Mouse (Mus musculus): ENCODE measurements around the gene Tspan4. TPM values are rescaled to one million over a fixed set of nuclear protein-coding genes. Genes with fewer than 3 reads are reported as not detected.
A peak's percentile ranks its signal among the peaks of the same experiment; 100 is the strongest.

Gene Tspan4
- polyA plus RNA-seq, 1 experiment from 2014 or later, result 39.7 TPM

DNA sequence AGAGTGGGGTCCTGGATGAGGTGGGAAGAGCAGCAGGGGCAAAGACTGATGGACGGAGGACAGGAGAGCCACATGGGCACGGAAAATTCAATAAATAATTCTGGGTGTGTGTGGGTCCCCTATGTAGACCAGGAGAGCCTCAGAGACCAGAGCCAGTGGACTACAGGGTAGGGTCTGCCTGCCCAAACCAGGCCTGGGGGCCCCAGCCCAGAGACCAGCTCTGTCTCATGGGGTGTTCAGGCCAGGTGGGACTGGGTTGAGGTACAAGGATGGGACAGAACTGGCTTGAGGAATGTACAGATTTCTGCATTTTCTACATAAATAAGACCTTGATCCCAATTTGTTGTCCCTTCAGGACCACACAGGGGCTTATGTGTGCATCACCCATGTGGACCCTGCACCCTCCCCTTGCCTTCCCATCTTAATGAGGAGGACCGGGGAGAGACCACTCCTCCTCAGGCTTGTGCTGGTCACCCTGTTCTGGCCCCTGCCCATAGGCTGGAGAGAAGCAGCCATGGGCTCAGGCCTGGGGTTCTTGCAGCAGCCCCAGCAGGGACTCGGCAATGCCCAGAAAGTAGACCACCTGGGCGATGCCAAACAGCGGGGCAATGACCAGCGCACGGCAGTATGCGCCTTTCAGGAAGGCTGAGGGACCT is 44.3 kb upstream of the Tspan4 start:
- H3K4me3 ChIP-seq (ENCODE audit: low read depth, low read length), result no peak overlapping the region
- TF ChIP-seq CTCF (IDR thresholded peaks at IDR 0.05; ENCODE audit: low read depth), result no peak
- H3K9ac ChIP-seq (ENCODE audit: low read depth, low read length), result no peak overlapping the region
- peaks cover 11% of the 10 kb centered on the region for H3K4me1 ChIP-seq (replicated peaks; ENCODE audit: control insufficient read depth, insufficient read depth, low read length)
- no peak for ATAC-seq
- 96% methylated on average over 9 of the region's 9 CpGs for whole genome bisulfite sequencing
- H3K9me3 ChIP-seq (ENCODE audit: control insufficient read depth), result no peaks in the 10 kb centered on the region
- H3K4me2 ChIP-seq (replicated peaks; ENCODE audit: low read depth), result no peak overlapping the region
- H3K27me3 ChIP-seq (replicated peaks; ENCODE audit: control insufficient read depth, insufficient read depth, low read length), result no peaks in the 10 kb centered on the region
- H3K27ac ChIP-seq (ENCODE audit: low read depth, low read length), result no peak overlapping the region
- peaks cover 39% of the 10 kb centered on the region for H3K36me3 ChIP-seq (ENCODE audit: control insufficient read depth, insufficient read depth)

- Histone ChIP-seq H3K27ac (ENCODE audit: low read depth, low read length) (no peak overlapping the region), H3K4me1 (replicated peaks; ENCODE audit: control insufficient read depth, insufficient read depth, low read length) (peaks cover 13% of the 10 kb centered on the region), H3K9me3 (ENCODE audit: control insufficient read depth) (no peaks in the 10 kb centered on the region), H3K36me3 (ENCODE audit: control insufficient read depth, insufficient read depth) (peaks cover 39% of the 10 kb centered on the region), H3K27me3 (replicated peaks; ENCODE audit: control insufficient read depth, insufficient read depth, low read length) (no peaks in the 10 kb centered on the region), H3K4me3 (ENCODE audit: low read depth, low read length) (no peak overlapping the region), H3K9ac (ENCODE audit: low read depth, low read length) (no peak overlapping the region), H3K4me2 (replicated peaks; ENCODE audit: low read depth) (no peak overlapping the region)
- no peak for ATAC-seq
- no peak for TF ChIP-seq CTCF (IDR thresholded peaks at IDR 0.05; ENCODE audit: low read depth)
- WGBS, result 95% methylated on average over 19 of the region's 19 CpGs
These were observed 43.4 kb upstream of the Tspan4 start for GRCm38 (mm10) chr7:141431434-141432185.

DNA sequence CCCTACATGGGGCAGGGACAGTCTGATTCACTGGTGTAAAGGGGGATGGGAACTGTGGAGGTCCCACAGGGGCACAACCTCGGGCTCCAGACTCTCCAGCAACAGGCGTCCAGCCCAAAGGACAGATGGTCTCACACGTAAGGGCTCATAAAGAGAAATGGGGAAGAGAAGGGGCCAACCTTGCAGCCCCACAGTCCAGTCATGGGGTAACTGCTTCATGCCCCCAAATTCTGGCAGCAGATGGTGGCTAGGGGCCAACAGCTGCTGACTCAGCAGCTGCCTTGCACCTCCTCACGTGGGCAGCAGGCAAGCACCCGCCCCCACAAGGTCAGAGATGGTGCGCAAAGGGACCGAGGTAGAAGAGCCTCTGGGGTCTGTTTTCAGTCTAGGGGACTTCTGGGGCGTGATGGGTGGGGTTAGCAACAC is 42.8 kb upstream of the Tspan4 start:
- H3K4me1 ChIP-seq (replicated peaks; ENCODE audit: control insufficient read depth, insufficient read depth, low read length), result peaks cover 16% of the 10 kb centered on the region
- H3K9me3 ChIP-seq (ENCODE audit: control insufficient read depth), result no peaks in the 10 kb centered on the region
- 84% methylated on average over 8 of the region's 8 CpGs for WGBS
- no peaks in the 10 kb centered on the region for H3K27me3 ChIP-seq (replicated peaks; ENCODE audit: control insufficient read depth, insufficient read depth, low read length)
- no peak overlapping the region for H3K27ac ChIP-seq (ENCODE audit: low read depth, low read length)
- peaks cover 39% of the 10 kb centered on the region for H3K36me3 ChIP-seq (ENCODE audit: control insufficient read depth, insufficient read depth)
- no peak overlapping the region for H3K4me3 ChIP-seq (ENCODE audit: low read depth, low read length)
- no peak overlapping the region for H3K4me2 ChIP-seq (replicated peaks; ENCODE audit: low read depth)
- no peak for ATAC-seq
- H3K9ac ChIP-seq (ENCODE audit: low read depth, low read length), result no peak overlapping the region
- TF ChIP-seq CTCF (IDR thresholded peaks at IDR 0.05; ENCODE audit: low read depth), result no peak

- no peak overlapping the region for H3K4me3 ChIP-seq (ENCODE audit: low read depth, low read length)
- no peaks in the 10 kb centered on the region for H3K9me3 ChIP-seq (ENCODE audit: control insufficient read depth)
- TF ChIP-seq CTCF (IDR thresholded peaks at IDR 0.05; ENCODE audit: low read depth), result no peak
- peaks cover 39% of the 10 kb centered on the region for H3K36me3 ChIP-seq (ENCODE audit: control insufficient read depth, insufficient read depth)
- H3K27ac ChIP-seq (ENCODE audit: low read depth, low read length), result no peak overlapping the region
- no peak overlapping the region for H3K9ac ChIP-seq (ENCODE audit: low read depth, low read length)
- no peak overlapping the region for H3K4me2 ChIP-seq (replicated peaks; ENCODE audit: low read depth)
- ATAC-seq, result no peak
- no peaks in the 10 kb centered on the region for H3K27me3 ChIP-seq (replicated peaks; ENCODE audit: control insufficient read depth, insufficient read depth, low read length)
- peaks cover 16% of the 10 kb centered on the region for H3K4me1 ChIP-seq (replicated peaks; ENCODE audit: control insufficient read depth, insufficient read depth, low read length)
- WGBS, result 91% methylated on average over 6 of the region's 6 CpGs
These were observed 42.1 kb upstream of the Tspan4 start for GRCm38 (mm10) chr7:141432741-141433516.

DNA sequence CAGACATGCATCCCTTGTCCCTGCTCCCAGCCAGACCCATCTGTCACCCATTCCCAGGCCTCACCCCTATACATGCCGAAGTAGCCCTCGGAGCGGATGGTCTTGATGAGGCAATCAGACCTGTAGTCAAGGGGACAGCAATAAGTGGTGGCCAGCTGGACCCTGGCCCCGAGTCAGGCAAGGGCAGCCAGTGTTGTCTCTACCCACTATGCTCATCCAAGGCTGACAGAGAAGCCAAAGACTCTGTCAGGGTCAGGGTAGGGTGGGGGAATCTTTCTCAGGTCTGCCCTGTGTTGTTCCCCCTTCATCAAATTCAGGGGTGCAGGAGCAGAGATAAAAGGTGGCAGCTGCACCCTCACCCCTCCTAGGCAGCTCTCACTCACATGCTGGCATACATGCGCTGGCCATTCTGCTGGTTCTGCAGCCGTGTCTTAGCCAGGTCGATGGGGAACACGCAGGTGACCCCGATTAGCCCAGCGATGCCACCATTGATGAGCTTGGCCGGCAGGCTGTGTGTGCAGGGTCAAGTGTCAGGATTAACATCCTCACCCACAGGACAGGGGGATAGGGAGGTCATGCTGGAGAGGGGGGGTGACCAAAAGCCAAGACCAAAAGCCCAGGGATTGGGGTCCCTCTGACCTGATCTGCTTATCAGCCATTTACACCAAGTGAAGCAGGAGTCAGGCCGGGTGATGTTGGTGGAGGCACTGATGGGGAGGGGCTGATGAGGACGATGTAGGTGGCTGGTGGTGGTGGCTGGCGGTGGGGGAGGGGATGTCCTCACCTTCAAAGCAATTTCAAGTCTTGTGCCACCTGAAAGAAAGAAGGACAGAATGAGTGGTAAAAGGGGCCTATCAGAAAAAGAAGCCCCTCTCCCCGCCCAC is 41.3 kb upstream of the Tspan4 start:
- WGBS, result 75% methylated on average over 15 of the region's 15 CpGs
- no peak for ATAC-seq
- no peaks in the 10 kb centered on the region for H3K9me3 ChIP-seq (ENCODE audit: control insufficient read depth)
- H3K9ac ChIP-seq (ENCODE audit: low read depth, low read length), result peak overlapping the region; percentile 40; the same call in 1 of the 2 replicates
- H3K27ac ChIP-seq (ENCODE audit: low read depth, low read length), result no peak overlapping the region
- no peaks in the 10 kb centered on the region for H3K27me3 ChIP-seq (replicated peaks; ENCODE audit: control insufficient read depth, insufficient read depth, low read length)
- peak overlapping the region; percentile 43 for H3K4me3 ChIP-seq (ENCODE audit: low read depth, low read length)
- peak overlapping the region; percentile 78 for H3K4me2 ChIP-seq (replicated peaks; ENCODE audit: low read depth)
- no peak for TF ChIP-seq CTCF (IDR thresholded peaks at IDR 0.05; ENCODE audit: low read depth)
- peaks cover 45% of the 10 kb centered on the region for H3K36me3 ChIP-seq (ENCODE audit: control insufficient read depth, insufficient read depth)
- H3K4me1 ChIP-seq (replicated peaks; ENCODE audit: control insufficient read depth, insufficient read depth, low read length), result peaks cover 16% of the 10 kb centered on the region
